Mouse (Mus musculus): Measurements from ENCODE around the gene S100a5. TPM values are rescaled to one million over a fixed set of nuclear protein-coding genes. Genes with fewer than 3 reads are reported as not detected.

S100a5 gene
- polyA plus RNA-seq, 1 experiment from 2014 or later = not detected

- WGBS = 79% methylated on average over 10 of the region's 10 CpGs
- Histone ChIP-seq H3K4me1 (peaks cover 5% of the 10 kb centered on the region; the same call in 1 of the 2 replicates), H3K9ac (no peak overlapping the region), H3K4me2 (no peak overlapping the region), H3K4me3 (replicated peaks) (no peak overlapping the region), H3K27me3 (no peaks in the 10 kb centered on the region), H3K9me3 (no peaks in the 10 kb centered on the region), H3K36me3 (replicated peaks) (no peaks in the 10 kb centered on the region), H3K27ac (no peak overlapping the region)
- ATAC-seq (ENCODE audit: low FRiP score) = no peak
Measured at GRCm38 (mm10) chr3:90586906-90587305, 21.4 kb upstream of the S100a5 start.

DNA sequence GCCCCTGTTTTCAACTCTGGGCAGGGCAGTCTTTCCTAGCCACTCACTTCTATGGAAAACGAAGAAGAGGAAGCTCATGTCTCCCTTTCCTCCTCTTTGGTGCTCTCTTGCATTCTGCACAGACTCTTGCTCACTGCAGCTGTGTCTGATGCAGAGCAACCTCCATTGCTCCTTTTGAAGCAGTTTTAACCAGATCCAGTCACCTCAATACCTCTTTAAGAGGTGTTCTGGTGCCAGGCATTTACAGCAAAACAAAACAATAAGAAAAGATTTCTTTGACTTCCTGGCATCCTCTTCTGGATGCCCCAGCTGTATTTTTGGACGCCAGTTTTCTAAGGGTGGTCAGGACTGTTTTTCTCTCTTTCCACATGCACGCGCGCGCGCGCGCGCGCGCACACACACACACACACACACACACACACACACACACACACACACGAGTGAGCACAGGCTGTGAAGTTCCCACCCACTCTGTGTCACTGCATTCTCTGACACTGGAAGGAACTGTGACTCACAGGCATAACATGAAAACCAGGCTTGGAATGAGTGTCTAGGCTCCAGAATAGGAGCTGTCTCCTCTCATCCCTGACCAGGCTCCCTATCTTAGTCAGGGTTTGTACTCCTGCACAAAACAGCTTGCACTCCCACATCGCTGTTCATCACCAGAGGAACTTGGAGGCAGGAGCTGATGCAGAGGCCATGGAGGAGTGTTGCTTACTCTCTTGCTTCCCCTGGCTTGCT lies 20.8 kb upstream of the S100a5 start:
- Histone ChIP-seq H3K27ac (no peak overlapping the region), H3K4me2 (no peak overlapping the region), H3K36me3 (replicated peaks) (no peaks in the 10 kb centered on the region), H3K4me1 (peaks cover 5% of the 10 kb centered on the region; the same call in 1 of the 2 replicates), H3K9ac (no peak overlapping the region), H3K27me3 (no peaks in the 10 kb centered on the region), H3K4me3 (replicated peaks) (no peak overlapping the region), H3K9me3 (no peaks in the 10 kb centered on the region)
- ATAC-seq (ENCODE audit: low FRiP score) = no peak
- 91% methylated on average over 14 of the region's 14 CpGs for WGBS

- Histone ChIP-seq H3K27ac (no peak overlapping the region), H3K4me3 (replicated peaks) (no peak overlapping the region), H3K4me2 (no peak overlapping the region), H3K9ac (no peak overlapping the region), H3K27me3 (no peaks in the 10 kb centered on the region), H3K9me3 (no peaks in the 10 kb centered on the region), H3K4me1 (peaks cover 5% of the 10 kb centered on the region; the same call in 1 of the 2 replicates), H3K36me3 (replicated peaks) (no peaks in the 10 kb centered on the region)
- 91% methylated on average over 6 of the region's 6 CpGs for WGBS
- ATAC-seq (ENCODE audit: low FRiP score) = no peak
Measured at GRCm38 (mm10) chr3:90589390-90589789, 18.9 kb upstream of the S100a5 start.

DNA sequence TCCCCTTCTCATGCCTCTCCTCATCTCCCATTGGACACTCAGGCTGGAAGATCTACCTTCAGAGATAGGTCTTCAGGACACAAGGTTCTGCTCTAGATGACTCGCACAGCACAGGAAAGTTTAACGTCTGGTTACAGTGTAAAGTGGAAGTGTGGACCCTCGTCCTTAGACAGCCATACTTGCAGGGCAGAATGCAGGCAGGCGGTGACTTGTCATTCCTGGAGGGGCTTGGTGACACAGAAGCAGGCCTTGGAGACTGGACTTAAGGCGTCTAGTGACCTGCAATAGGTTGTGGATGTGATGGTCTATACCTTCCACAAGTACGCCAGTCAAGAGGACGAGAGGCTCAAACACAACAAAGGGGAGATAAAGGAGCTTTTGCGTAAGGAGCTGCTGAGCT lies 18.4 kb upstream of the S100a5 start, which contains the start of gene S100a2:
Gene S100a2, plus strand, starts transcription at position 301 of the 400 bp plus-strand sequence.
- Histone ChIP-seq H3K4me3 (replicated peaks) (no peak within 1 kb of the TSS), H3K9ac (no peak within 1 kb of the TSS), H3K36me3 (replicated peaks) (no peaks in the 10 kb centered on the region), H3K4me1 (peaks cover 5% of the 10 kb centered on the region; the same call in 1 of the 2 replicates), H3K27me3 (no peaks in the 10 kb centered on the region), H3K27ac (no peak within 1 kb of the TSS), H3K4me2 (no peak within 1 kb of the TSS), H3K9me3 (no peaks in the 10 kb centered on the region)
- no peak for ATAC-seq (ENCODE audit: low FRiP score)
- 77% methylated on average over 8 of the region's 8 CpGs for WGBS

GRCm38 (mm10) chr3:90594466-90594865 lies 13.9 kb upstream of the S100a5 start:
- H3K27me3 ChIP-seq = no peaks in the 10 kb centered on the region
- no peaks in the 10 kb centered on the region for H3K9me3 ChIP-seq
- no peak overlapping the region for H3K9ac ChIP-seq
- no peaks in the 10 kb centered on the region for H3K36me3 ChIP-seq (replicated peaks)
- H3K27ac ChIP-seq = no peak overlapping the region
- no peak overlapping the region for H3K4me3 ChIP-seq (replicated peaks)
- no peak for ATAC-seq (ENCODE audit: low FRiP score)
- no peak overlapping the region for H3K4me2 ChIP-seq
- H3K4me1 ChIP-seq = peaks cover 5% of the 10 kb centered on the region; the same call in 1 of the 2 replicates
- WGBS = 76% methylated on average over 1 of the region's 1 CpGs

- H3K4me3 ChIP-seq (replicated peaks) = no peak overlapping the region
- no peaks in the 10 kb centered on the region for H3K9me3 ChIP-seq
- no peaks in the 10 kb centered on the region for H3K36me3 ChIP-seq (replicated peaks)
- no peak overlapping the region for H3K27ac ChIP-seq
- H3K27me3 ChIP-seq = no peaks in the 10 kb centered on the region
- H3K4me2 ChIP-seq = no peak overlapping the region
- H3K9ac ChIP-seq = no peak overlapping the region
- WGBS = 78% methylated on average over 5 of the region's 5 CpGs
- no peaks in the 10 kb centered on the region for H3K4me1 ChIP-seq
- no peak for ATAC-seq (ENCODE audit: low FRiP score)
Measured at GRCm38 (mm10) chr3:90595556-90595955, 12.8 kb upstream of the S100a5 start.

DNA sequence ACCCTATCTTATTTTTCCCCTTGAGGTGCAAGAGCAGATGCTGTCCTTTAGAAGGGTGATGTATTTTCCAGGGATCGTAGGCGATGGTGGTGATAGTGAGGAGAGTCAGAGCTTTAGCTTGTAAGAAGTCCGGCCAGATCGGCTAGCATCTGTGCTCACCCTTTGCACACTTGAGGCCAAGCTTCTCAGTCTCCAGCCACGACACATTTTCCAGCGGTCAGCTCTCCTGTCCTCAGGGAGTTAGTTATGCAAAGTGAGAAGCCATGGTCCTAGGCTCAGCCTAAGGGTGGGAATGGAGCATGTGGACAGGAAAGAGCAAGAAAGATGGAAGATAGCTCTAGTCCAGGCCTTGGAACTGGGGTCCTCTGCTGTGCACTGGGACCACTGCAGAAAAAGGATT lies 11.5 kb upstream of the S100a5 start:
- ATAC-seq (ENCODE audit: low FRiP score) = no peak
- Histone ChIP-seq H3K4me2 (no peak overlapping the region), H3K27me3 (no peaks in the 10 kb centered on the region), H3K27ac (no peak overlapping the region), H3K4me3 (replicated peaks) (no peak overlapping the region), H3K9me3 (no peaks in the 10 kb centered on the region), H3K4me1 (no peaks in the 10 kb centered on the region), H3K9ac (no peak overlapping the region), H3K36me3 (replicated peaks) (no peaks in the 10 kb centered on the region)
- WGBS = 92% methylated on average over 6 of the region's 6 CpGs

GRCm38 (mm10) chr3:90597736-90598135 lies 10.6 kb upstream of the S100a5 start:
- no peaks in the 10 kb centered on the region for H3K27me3 ChIP-seq
- no peaks in the 10 kb centered on the region for H3K4me1 ChIP-seq
- ATAC-seq (ENCODE audit: low FRiP score) = no peak
- no peak overlapping the region for H3K4me3 ChIP-seq (replicated peaks)
- no peak overlapping the region for H3K9ac ChIP-seq
- H3K27ac ChIP-seq = no peak overlapping the region
- WGBS = 50% methylated on average over 6 of the region's 6 CpGs
- H3K9me3 ChIP-seq = no peaks in the 10 kb centered on the region
- H3K4me2 ChIP-seq = no peak overlapping the region
- H3K36me3 ChIP-seq (replicated peaks) = no peaks in the 10 kb centered on the region

DNA sequence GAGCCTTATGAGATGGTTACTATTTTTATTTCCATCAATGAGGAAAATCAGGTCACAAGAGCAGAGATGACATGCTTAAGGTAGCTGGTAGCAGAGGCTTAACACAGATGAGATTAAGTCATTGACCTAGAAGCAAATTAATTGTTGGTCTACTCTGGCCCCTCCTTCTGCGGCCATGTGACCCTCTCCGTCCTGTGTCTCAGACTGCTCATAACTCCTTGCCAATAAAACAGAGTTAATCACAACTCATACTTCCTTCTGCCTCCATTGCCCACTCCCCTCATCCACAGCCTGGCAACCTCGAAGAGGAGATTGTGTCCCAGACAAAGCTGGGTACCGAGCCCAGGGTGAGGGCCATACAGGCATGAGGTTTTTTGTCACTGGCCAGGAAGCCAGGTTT lies 10.1 kb upstream of the S100a5 start:
- Histone ChIP-seq H3K4me2 (no peak overlapping the region), H3K4me1 (no peaks in the 10 kb centered on the region), H3K4me3 (replicated peaks) (no peak overlapping the region), H3K27ac (no peak overlapping the region), H3K36me3 (replicated peaks) (no peaks in the 10 kb centered on the region), H3K9ac (no peak overlapping the region), H3K27me3 (no peaks in the 10 kb centered on the region), H3K9me3 (no peaks in the 10 kb centered on the region)
- no peak for ATAC-seq (ENCODE audit: low FRiP score)
- WGBS = 84% methylated on average over 4 of the region's 4 CpGs

DNA sequence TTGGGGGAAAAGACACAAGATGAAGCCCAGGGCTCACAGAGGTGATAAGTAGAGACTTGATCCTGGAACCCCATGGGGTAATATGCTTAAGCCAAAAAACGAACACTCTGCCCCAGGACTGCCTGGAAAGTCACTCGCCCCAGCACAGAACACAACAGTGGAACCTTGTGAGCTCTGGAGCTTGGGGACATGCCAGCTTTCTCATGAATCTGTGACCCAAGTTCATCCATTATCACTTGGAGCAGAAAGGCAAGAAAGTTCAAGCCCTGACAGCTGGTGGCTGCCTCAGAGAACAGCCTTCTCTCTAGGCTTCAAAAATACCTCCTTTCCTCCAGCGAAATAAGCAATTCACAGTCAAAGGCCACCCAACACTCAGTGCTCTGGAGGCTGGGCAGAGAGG lies 8.9 kb upstream of the S100a5 start:
- Histone ChIP-seq H3K4me2 (no peak overlapping the region), H3K27me3 (no peaks in the 10 kb centered on the region), H3K27ac (no peak overlapping the region), H3K4me1 (peaks cover 4% of the 10 kb centered on the region; the same call in 1 of the 2 replicates), H3K9me3 (no peaks in the 10 kb centered on the region), H3K9ac (no peak overlapping the region), H3K4me3 (replicated peaks) (no peak overlapping the region), H3K36me3 (replicated peaks) (no peaks in the 10 kb centered on the region)
- ATAC-seq (ENCODE audit: low FRiP score) = no peak
- WGBS = 80% methylated on average over 3 of the region's 3 CpGs

- Histone ChIP-seq H3K4me1 (peaks cover 10% of the 10 kb centered on the region; the same call in 1 of the 2 replicates), H3K27ac (no peak overlapping the region), H3K4me3 (replicated peaks) (no peak overlapping the region), H3K4me2 (no peak overlapping the region), H3K36me3 (replicated peaks) (no peaks in the 10 kb centered on the region), H3K9me3 (no peaks in the 10 kb centered on the region), H3K27me3 (no peaks in the 10 kb centered on the region), H3K9ac (no peak overlapping the region)
- WGBS = 81% methylated on average over 6 of the region's 6 CpGs
- ATAC-seq (ENCODE audit: low FRiP score) = no peak
Measured at GRCm38 (mm10) chr3:90600036-90600435, 8.3 kb upstream of the S100a5 start.

DNA sequence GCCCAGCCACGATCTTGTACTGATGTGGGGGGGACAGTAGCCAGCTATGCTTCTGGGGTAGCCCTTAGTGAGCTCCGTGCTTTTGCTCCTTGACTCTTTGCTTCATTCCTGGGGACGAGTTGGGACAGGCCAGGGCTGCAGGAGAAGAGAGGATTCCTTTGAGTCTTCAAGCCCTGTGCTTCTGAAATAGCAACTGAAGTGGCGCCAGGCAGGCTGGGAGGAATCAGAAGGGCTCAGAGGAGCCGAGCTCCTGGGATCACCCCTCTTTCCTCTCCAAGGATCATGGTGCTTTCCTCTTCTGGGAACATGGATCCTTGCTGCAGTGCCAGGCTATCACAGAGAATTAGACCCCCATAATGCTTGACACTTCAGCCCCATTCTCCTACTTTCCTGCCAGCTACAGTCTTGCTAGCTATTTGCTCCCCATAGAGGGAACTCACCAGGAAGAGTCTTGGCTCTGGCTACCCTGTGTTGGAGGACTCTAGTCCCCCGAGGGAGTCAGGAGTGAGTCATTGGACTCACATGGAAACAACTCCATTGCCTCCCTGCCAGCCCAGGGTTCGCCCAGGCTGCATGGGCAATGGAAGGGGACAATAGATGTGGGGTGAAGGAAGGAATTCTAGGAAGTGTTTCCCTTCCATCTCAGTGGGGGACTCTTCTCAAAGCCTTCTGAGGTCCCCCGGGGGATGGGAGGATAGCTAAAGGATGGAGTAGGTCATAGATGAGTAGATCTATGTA lies 7.7 kb upstream of the S100a5 start:
- H3K27ac ChIP-seq = no peak overlapping the region
- H3K4me2 ChIP-seq = no peak overlapping the region
- H3K4me3 ChIP-seq (replicated peaks) = no peak overlapping the region
- ATAC-seq (ENCODE audit: low FRiP score) = no peak
- 84% methylated on average over 8 of the region's 8 CpGs for WGBS
- peaks cover 10% of the 10 kb centered on the region; the same call in 1 of the 2 replicates for H3K4me1 ChIP-seq
- no peaks in the 10 kb centered on the region for H3K36me3 ChIP-seq (replicated peaks)
- no peak overlapping the region for H3K9ac ChIP-seq
- H3K27me3 ChIP-seq = no peaks in the 10 kb centered on the region
- no peaks in the 10 kb centered on the region for H3K9me3 ChIP-seq

Measured in forebrain, embryonic 12.5 days (tissue).